Mouse (Mus musculus): ENCODE measurements around the gene Ttc16.

Gene Ttc16

DNA sequence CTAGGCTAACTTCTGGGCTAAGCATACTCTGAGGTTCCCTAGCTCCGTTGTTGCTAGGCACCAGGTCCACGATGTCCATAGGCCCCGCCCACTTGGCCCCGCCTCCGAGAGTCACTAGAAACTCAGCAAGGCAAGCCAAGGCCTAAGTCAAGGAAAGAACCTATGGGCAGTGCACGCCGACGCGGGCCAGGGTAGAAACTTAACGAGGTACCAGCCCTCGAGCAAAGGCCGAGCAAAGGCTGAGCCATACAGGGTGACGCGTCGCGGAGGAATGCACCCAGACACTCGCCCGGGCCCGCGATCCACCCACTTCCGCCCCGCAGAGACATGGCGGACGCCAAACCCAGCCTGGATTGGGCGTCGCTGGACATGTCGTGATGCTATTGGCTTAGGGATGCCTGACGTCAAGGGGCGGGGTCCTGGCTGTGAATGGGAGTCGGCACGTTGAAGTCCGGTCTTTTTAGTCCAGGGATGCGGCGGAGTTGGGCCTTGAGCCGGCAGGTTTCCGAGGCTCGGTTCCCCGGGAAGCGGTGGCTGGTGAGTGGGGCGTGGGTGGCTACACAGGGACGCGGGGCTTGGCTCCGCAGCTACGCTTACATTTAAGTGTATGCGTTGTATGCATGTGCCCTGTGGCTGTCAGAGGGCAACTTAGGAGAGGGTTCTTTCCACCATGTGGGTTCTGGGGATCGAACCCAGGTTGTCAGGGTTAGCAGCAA is at the start of gene Ttc16, which contains the start of gene Ptrh1:
Ttc16 (minus strand) TSS at position 275 of the 716 bp plus-strand sequence.
Ptrh1 (plus strand) TSS at position 428 of the 716 bp plus-strand sequence.
- peak; percentile 94 to 96 for DNase-seq (ENCODE audit: low spot score in 2 of 2)

DNA sequence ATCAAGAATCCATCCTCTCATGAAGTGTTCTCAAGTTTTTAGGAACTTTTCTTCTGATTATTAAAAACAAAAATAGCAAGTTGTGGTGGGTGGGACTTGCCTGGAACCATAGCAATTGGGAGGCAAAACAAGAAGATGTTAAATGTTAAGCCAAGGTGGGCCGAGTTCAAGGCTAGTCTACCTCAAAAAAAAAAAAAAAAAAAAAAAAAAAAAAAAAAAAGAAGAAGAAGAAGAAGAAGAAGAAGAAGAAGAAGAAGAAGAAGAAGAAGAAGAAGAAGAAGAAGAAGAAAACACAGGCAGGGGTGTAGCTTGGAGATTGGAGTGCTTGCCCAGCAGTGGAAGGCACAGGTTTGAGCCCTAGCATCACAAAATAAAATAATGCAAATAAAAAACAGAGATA is 49.3 kb upstream of the Ttc16 start:
- no peak for DNase-seq (ENCODE audit: low spot score in 2 of 2)

DNA sequence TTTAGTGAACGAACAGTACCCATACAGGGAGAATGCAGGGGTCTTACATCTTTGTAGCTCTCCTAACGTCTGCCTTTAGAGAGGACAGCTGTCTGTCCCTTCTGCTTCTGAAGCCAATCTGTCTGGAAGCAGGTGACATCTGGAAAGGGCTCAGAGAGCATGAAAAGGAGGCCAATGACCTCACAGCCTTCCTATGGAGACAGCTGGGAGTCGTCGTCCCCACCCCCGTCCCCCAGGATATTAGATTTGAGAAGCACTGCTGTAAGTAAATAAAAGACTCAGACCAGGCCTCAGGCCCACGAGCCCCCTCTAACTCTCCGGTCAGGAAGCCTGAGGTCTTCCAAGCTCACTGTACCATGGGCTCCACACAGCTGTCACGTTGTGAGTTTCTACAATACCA is 48.7 kb upstream of the Ttc16 start:
- no peak for DNase-seq (ENCODE audit: low spot score in 2 of 2)

DNA sequence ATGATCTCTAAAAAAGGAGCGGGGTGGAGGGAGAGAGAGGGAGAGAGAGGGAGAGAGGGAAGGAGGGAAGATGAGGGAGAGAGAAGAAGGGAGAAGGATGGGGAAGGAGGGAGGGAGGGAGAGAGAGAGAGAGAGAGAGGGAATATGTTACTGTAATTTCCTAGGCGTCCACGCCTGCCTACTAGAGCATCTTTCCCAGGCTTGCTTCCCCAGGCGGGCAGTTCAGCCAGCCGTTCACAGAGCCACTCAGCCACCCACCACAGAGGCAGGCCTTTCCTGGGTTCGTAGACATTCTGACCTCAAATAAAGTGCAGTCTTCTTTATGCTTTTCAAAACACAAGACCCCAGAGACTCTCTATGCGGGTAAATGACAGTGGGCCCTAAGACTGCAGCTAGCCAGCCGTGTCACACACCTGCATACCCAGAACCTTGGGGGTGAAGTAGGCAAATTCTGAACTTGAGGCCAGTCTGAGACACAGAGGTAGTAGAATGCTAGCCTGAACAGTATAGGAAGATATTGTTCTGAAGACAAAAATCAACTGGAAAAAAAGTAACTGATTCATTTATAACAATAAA is 48.2 kb upstream of the Ttc16 start:
- no peak for DNase-seq (ENCODE audit: low spot score in 2 of 2)

DNA sequence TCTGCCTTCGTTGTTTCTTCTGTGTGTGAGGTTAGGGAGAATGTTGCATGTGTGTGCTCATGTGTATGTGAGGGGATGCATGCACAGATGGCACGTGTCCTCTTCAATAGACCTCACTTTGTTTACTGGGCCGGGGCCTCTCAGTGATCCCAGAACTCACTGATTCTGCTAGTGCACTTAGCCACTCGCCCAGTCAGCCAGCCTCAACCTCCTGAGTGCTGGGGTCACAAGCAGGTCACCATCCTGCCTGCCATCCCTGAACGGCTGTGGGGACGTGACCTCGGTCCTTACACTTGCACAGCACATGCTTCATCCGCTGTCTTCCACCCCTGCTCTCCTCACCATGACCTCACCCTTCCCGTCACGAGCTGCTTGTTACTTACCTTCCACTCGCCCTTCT is 47.7 kb upstream of the Ttc16 start:
- DNase-seq (ENCODE audit: low spot score in 2 of 2): no peak

DNA sequence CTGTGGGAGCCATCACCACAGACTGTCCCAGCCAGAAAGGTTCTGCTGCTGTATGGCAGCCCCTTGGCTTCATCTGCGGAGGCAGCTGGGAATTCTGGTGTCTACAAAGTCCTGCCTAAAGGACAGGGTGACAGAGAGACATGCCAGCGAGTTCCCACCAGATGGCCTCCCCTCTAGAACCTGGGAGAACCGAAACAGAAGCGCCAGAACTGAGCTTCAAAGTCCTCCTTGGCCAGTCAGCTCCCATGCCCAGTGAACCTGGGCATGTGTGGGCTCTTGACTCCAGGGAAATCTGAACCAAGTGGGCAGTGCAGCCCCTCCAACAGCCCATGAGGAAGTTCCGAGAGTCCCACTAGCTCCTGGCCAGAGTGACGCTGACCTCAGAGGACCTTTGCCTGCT is 47.2 kb upstream of the Ttc16 start:
- no peak for DNase-seq (ENCODE audit: low spot score in 2 of 2)

DNA sequence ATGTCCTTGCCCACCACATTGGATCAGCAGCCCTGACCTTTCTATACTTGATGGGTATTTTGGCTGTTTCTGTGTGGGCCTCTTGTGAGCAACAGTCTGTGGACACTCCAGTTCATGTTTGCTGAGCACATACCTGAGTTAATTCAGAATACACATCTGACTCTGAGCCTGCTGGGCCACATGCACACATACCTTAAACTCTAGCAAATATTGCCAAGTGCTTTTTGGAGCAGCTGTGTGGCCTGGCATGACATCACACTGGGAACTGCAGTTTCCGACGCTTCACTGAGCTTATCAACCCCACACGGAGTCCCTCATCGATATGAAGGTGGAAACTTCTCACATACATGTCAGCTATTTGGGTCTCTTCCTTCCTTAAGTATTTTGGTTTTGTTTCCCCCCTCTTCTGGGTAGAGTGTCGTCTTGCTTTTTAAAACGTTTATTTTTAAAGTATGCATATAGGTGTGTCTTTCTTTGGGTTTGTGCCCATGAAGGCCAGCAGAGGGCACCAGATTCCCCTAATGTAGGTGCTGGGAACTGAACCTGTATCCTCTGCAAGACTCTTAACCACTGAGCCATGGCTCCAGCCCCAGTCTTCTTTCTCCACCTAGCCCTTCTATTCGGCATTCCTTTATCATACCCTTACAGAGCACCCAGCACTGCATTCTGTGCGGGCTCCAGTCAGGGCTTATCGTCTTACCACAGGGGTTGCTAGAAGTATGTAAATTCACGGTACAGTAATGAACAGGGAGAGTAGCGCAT is 45.8 kb upstream of the Ttc16 start:
- peak; percentile 18 to 52 for DNase-seq (ENCODE audit: low spot score in 2 of 2)

DNA sequence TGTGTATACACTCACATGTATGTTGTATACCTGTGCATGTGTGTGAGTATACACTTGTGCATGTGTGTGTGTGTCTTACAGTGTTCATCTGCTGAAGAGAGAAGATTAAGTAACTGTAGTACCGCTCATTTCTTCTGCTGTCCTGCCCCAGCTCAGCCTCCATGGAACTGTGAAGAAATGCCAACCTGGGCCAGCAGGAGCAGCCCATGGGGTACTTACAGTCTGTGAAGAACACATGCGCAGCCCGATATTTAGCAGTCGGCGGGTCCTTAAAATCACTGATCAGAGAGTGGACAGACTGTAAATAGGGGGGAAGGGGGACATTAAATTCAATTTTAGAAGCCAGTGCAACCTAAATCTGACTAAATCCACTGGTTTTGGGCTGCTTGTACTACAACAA is 42.8 kb upstream of the Ttc16 start:
- DNase-seq (ENCODE audit: low spot score in 2 of 2): no peak

DNA sequence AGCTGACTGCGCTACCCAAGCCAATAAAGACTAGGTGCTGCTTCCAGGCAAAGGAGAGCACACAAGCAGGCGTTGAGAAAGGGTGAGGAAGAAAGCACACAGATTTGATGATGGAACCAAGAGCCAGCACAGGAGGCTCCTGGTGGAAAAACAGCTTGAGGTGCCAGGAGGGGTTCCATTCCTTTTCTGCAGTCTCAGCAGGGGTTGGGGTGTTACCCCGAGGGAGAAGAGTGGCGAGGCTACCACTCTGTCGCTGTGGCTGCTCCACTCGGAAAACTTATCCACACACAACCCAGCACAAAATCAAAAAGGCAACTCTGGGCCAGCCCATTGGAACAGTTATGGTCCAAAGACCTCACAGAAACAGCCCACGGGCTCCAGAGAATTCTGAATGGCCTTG is 42.2 kb upstream of the Ttc16 start:
- no peak for DNase-seq (ENCODE audit: low spot score in 2 of 2)

DNA sequence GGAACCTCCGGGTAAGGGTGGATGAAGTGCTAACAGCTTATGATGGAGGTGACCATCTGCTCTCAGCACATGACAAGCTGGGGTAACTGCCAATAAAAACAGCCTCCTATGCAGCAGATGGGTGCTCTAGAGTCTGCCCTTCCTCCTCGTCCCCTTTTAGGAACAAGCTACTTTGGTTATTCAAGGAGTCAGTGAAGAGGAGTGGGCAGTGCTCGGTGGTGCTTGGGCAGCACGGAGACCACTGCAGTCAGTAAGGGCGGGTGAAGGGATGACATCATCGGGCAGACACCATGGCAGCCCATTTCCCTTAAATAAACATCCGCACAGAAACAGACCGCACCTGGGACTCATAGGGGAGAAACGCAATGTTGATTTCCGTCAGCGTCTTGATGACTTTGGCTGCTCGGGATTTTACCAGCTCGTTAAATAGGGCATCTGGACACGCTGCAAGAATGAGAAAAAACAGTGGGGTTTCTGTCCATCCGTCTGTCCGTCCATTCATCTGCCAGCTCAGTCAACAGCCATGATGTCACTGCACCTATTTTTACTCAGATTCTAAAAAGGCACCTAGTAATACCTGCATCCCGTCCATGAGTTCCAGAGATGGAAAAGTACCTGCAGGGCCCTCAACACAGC is 41.6 kb upstream of the Ttc16 start:
- DNase-seq (ENCODE audit: low spot score in 2 of 2): no peak

DNA sequence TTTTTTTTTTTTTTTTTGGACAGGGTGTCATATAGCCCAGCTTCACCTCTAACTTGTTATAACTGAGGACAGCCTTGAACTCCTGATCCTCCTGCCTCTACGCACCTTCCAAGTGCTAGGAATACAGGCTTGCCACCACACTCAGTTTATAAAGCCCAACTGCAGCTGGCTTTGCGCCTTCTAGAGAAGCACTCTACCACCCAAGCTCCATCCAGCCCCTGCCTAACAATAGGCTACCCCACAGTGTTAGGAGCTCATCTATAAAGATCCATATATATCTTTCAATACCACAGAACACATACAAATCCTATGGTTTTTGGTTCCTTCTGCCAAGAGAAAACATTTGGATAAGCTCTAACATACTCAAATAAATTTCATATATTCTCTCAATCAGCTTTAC is 41.1 kb upstream of the Ttc16 start:
- no peak for DNase-seq (ENCODE audit: low spot score in 2 of 2)

DNA sequence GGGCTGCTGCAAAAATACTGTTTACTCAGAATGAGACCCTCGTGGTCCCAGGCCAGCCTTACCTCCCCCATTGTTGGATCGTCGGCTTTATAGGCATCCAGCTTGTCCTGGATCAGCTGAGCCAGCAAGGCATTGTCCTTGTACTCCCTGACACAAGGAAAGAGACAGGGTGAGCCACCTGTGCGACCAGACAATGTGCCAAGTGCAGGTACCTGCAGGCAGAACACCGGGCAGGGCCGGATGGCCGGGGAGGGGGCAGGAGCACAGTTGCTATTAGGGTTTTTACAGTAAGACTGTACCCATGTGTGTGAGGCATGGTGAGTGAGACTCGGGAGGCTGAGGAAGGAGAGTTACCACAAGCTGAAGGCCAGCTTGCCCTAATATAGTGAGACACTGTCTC is 36.5 kb upstream of the Ttc16 start:
- no peak for DNase-seq (ENCODE audit: low spot score in 2 of 2)

DNA sequence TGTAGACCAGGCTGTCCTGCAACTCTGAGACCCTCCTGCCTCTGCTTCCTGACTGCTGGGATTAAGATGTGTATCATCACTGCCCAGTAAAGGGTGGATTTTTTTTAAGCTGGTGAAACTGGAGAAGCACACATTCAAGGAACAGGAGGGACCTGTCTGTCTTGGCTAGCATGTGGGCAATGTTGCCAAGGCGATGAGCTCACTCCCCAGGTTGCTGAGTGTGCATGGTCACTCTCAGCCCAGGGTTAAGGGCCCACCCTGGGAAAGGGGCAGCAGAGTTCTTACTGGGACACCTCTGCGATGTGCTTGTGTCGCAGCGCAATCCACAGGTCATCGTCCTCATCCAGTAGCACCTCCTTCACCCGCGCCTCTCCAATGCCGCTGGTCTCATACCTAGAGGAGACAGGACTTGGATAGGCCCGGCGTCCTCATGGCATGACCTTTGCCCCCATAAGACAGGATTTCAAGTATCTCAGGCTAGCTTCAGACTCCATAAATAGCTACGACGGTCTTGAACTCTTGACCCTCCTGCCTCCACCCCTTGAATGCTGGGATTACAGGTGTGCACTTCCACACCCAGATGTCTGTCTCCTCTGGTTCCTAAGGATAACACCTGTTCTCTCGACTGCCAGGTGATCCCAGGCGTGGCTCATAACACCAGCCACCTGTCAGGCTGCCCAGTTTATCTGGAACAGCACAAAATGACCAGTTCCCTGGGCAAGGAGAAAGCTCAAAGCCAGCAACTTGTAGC is 33.6 kb upstream of the Ttc16 start:
- DNase-seq (ENCODE audit: low spot score in 2 of 2): no peak

DNA sequence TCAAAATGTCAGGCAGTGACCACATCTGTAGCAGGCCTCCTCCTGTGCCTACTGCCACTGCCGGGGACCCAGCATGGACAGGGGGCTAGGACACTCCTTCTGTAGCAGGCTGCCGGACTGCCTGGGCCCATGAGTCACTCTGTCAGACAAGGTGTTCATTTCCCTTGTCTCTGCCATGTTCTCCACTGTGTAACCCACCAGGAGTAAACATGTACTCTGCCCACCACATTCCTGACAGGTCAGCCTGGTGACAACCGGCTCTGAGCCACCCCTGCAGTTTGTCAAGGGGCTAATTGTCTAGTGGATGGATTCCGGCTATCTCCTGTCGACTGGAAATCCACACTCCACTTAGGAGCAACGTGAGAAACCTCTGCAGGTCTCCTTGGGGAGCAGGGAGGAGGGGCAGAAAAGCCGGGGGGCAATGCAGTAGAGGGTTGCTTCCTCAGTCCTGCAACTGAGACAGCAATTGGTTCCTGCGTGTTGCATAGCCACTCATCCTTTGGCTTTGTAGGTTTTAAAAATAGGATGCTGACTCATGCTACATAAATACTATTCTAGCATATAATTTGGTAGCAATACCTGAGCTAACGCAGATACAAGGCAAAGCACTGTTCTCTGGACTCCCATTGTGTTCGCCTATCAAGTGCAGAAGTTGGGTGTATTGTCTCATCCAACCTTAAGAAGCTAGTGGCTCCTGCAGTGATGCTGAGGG is 23.0 kb upstream of the Ttc16 start:
- DNase-seq (ENCODE audit: low spot score in 2 of 2): no peak

DNA sequence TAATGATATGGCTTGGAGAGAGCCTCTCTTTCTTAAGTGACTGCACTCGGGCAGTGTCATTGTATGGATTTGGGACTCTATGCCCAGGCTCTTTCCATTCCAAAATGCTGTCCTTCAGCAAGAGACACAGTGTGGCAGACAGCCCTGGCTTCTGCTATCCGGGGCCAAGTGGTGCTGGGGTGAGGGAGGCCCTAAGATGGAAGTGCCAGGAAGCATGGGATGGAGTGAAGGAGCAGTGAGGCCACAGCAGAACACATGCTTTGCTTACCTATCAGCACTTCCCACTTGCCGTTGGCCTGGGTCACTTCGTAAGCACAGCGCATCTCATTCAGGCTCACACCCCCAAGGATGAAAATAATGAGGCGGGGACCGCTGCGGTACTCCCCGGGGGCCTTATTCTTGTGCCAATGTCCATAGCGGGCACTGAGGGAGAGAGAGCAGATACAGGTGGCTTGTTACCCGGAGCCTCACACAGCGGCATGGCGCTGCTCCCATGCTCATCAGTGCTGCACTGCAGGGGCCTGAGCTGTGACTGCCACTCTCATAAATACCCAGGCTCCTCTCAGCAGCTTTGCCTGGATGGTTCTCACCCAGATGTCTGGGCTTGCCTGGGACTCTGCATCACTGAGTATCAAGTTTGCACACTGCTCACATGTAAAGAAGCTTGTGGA is 20.4 kb upstream of the Ttc16 start:
- DNase-seq (ENCODE audit: low spot score in 2 of 2): no peak

DNA sequence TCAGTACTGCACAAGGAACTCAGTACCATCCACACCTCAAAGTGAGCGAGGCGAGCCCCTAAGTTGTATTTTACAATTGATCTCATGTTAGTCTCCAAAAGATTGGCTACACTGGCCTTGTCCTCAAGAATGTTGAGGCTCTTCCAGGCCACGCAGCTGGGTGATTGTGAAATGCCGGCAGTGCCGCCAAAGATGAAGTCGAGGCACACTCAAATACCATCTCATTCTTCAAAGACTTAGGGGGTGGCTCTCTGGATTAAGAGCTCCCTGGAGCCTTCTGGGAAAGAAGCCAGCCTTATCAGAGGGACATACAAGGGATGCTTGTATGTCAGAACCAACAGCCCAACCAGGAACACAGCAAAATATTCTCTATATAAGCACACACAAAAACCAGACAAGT is 15.9 kb upstream of the Ttc16 start:
- no peak for DNase-seq (ENCODE audit: low spot score in 2 of 2)

DNA sequence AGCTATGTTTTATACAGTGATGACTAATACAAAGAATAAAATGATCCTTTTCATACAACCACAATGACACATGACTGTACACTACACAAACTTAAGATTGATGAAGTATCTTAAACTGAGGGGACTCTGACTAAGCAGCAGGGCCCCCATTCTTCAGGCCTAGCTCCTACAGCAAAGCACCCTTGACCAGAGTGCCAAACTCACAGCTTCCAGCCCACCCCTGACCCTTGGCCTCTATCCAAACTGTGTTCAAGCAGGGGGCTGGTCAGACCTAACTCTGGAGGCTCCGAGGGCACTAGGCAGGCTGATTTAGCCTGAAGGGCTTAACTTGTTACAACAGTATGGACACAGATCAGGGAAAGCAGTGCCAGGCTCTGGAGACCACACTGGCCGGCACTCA is 13.1 kb upstream of the Ttc16 start:
- no peak for DNase-seq (ENCODE audit: low spot score in 2 of 2)

DNA sequence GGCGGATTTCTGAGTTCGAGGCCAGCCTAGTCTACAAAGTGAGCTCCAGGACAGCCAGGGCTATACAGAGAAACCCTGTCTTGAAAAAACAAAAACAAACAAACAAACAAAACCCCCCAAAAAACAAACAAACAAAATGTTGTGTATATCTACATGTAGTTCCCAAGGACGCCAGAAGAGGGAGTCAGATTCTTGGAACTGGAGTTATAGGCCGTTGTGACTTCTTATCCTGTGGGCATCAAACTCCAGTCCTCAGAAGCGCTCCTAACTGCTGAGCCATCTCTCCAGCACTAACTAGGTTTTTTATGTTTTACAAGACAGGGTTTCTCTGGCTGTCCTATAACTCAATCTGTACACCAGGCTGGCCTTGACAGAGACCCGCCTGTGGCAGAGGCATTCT is 11.7 kb upstream of the Ttc16 start:
- DNase-seq (ENCODE audit: low spot score in 2 of 2): no peak

DNA sequence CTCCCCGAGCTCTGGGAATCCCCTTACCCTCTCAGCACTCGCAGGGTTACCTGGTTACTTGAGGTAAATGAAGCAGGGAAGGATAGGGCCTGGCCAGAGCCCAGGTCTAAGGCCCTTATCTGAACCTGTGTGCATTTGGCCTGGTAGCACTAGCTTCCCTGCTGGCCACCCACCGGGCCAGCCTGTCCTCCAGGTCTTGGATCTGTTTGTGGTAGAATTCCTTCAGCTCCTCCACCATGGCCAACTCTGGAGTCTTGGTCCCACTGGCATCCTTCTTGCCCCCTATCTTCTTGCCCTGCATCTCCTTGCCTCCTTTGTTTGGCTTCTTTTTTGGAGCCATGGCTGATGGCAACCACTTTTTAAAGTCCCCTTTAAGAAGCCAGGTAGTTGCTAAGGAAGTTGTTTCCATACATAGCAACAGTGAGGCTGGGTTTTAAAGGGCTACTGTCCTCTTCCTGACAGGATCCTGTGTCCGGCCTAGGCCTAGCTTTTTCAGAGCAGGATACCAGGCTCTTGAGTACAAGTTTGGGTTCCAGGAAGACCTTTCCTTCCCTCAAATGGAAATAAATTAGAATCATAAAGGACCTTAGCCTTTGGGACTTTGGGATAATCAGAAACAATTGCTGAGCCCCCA is 8.7 kb upstream of the Ttc16 start, which contains the start of gene Cfap157:
Cfap157 (minus strand) TSS at position 381 of the 634 bp plus-strand sequence.
- DNase-seq (ENCODE audit: low spot score in 2 of 2): no peak

DNA sequence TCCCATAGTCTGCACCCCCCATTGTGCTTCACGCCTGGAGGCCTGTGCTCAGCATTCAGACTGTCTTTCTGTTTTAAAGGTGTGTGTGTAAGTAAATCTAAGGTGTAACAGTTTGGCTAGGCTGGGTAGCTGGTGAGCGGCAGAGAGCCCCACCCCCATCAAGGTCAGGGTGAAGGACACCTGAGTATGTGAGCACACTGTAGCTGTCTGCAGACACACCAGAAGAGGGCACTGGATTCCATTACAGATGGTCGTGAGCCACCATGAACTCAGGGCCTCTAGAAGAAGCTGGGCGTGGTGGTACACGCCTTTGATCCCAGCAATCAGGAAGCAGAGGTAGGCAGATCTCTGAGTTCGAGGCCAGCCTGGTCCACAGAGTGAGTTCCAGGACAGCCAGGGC is 6.3 kb upstream of the Ttc16 start:
- DNase-seq (ENCODE audit: low spot score in 2 of 2): no peak

Data from thymus, postnatal 10 days (tissue).